Mouse (Mus musculus) E14TG2a.4 (cell line): ENCODE measurements around the gene Jmjd8.

Experiments
- CTCF ChIP-seq: conservative IDR thresholded peaks from 2 replicates; pipeline ENCODE4 v1.5.1; 2014; ENCODE audit warnings: low read length
- NANOG ChIP-seq: IDR thresholded peaks from 2 replicates; pipeline ENCODE4 v1.6.1; 2014; ENCODE audit warnings: borderline replicate concordance, low read length, mixed read lengths

DNA sequence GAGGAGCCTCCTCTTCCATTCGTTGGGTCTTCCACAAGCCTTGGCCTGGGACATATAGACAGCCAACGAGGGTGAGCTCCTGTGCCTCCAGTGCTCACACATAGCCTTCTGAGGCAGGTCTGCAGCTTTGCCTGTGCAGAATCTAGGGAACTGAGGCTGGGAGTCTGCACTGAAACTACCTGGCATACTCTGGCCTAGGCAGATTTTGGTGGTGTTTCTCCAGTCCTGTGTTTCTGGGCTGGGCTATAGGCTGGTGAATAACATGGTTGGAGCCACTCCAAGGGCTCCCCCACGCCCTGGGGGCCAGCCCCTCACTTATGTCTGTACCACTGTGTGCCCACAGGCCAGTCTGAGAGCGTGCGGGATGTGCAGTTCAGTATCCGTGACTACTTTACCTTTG is 3.4 kb upstream of the Jmjd8 start:
- TF ChIP-seq CTCF (no peak), NANOG (no peak)
